Mouse (Mus musculus) forebrain, embryonic 10.5 days (tissue): Measurements from ENCODE around the gene Panx1. TPM values are rescaled to one million over a fixed set of nuclear protein-coding genes. Genes with fewer than 3 reads are reported as not detected.
A peak's percentile ranks its signal among the peaks of the same experiment; 100 is the strongest.

Source experiments
- DNase-seq: peaks from one replicate; pipeline ENCODE4 v3.0.0-alpha.2; 2017; ENCODE audit warnings: low spot score; ENCODE audit errors: extremely low spot score
- H3K27ac ChIP-seq: fragments of 300-500 bp; sonication (generic); 2 replicates; pipeline ENCODE4 v1.5.1; 2016; ENCODE audit warnings: mild to moderate bottlenecking
- H3K27me3 ChIP-seq: fragments of 300-500 bp; sonication (generic); 2 replicates; pipeline ENCODE4 v1.6.1; 2016; ENCODE audit warnings: mild to moderate bottlenecking; ENCODE audit not compliant: poor library complexity, severe bottlenecking
- H3K36me3 ChIP-seq: fragments of 300-500 bp; sonication (generic); replicated peaks from 2 replicates; pipeline ENCODE4 v1.6.1; 2016; ENCODE audit warnings: mild to moderate bottlenecking, moderate library complexity
- H3K4me1 ChIP-seq: fragments of 300-500 bp; sonication (generic); 2 replicates; pipeline ENCODE4 v1.6.1; 2016
- H3K4me3 ChIP-seq: fragments of 300-500 bp; sonication (generic); 2 replicates; pipeline ENCODE4 v1.5.1; 2016; ENCODE audit warnings: mild to moderate bottlenecking, moderate library complexity
- H3K9me3 ChIP-seq: fragments of 300-500 bp; sonication (generic); 2 replicates; pipeline ENCODE4 v1.6.1; 2016; ENCODE audit warnings: mild to moderate bottlenecking, moderate library complexity
- WGBS: fragments of 180-500 bp; shearing (Covaris S2); methylation state at CpG from one replicate; pipeline ENCODE4 v1.1.7; 2016; 5-methylcytosine and 5-hydroxymethylcytosine counted together
- polyA plus RNA-seq: library from polyadenylated mRNA; unstranded; fragments of >200 nt; fragmentation: Nextera tagmentation; extraction: Ambion mirVana; gene quantifications from 2 replicates; pipeline ENCODE4 v1.2.1, GENCODE M21; 2016

Panx1 gene
- polyA plus RNA-seq, 1 experiment from 2014 or later = 68.8 TPM

GRCm38 (mm10) chr9:15036807-15037206 is 8.5 kb downstream of the Panx1 start:
- Histone ChIP-seq H3K36me3 (peaks cover 41% of the 10 kb centered on the region), H3K9me3 (no peaks in the 10 kb centered on the region; the same call in 1 of the 2 replicates), H3K27ac (no peak overlapping the region), H3K4me3 (no peak overlapping the region), H3K4me1 (peaks cover 12% of the 10 kb centered on the region), H3K27me3 (no peaks in the 10 kb centered on the region)
- 60% methylated on average over 4 of the region's 4 CpGs for WGBS
- no peak for DNase-seq

GRCm38 (mm10) chr9:15036405-15036804 is 8.9 kb downstream of the Panx1 start:
- WGBS = 93% methylated on average over 2 of the region's 2 CpGs
- Histone ChIP-seq H3K4me1 (peaks cover 12% of the 10 kb centered on the region), H3K27me3 (no peaks in the 10 kb centered on the region), H3K4me3 (no peak overlapping the region), H3K9me3 (no peaks in the 10 kb centered on the region; the same call in 1 of the 2 replicates), H3K36me3 (peaks cover 41% of the 10 kb centered on the region), H3K27ac (no peak overlapping the region)
- no peak for DNase-seq

- no peak for DNase-seq
- WGBS = 94% methylated on average over 7 of the region's 7 CpGs
- no peak overlapping the region for H3K27ac ChIP-seq
- H3K4me1 ChIP-seq = peaks cover 12% of the 10 kb centered on the region
- no peaks in the 10 kb centered on the region; the same call in 1 of the 2 replicates for H3K9me3 ChIP-seq
- no peaks in the 10 kb centered on the region for H3K27me3 ChIP-seq
- no peak overlapping the region for H3K4me3 ChIP-seq
- peaks cover 40% of the 10 kb centered on the region for H3K36me3 ChIP-seq
Measured at GRCm38 (mm10) chr9:15035979-15036378, 9.3 kb downstream of the Panx1 start.

- Histone ChIP-seq H3K9me3 (no peaks in the 10 kb centered on the region; the same call in 1 of the 2 replicates), H3K27me3 (no peaks in the 10 kb centered on the region), H3K4me1 (peaks cover 12% of the 10 kb centered on the region), H3K4me3 (no peak overlapping the region), H3K36me3 (peaks cover 35% of the 10 kb centered on the region), H3K27ac (no peak overlapping the region)
- 90% methylated on average over 7 of the region's 7 CpGs for WGBS
- no peak for DNase-seq
Measured at GRCm38 (mm10) chr9:15034546-15035273, 10.6 kb downstream of the Panx1 start.

- Histone ChIP-seq H3K27ac (no peak overlapping the region), H3K4me3 (no peak overlapping the region), H3K27me3 (no peaks in the 10 kb centered on the region), H3K36me3 (peaks cover 30% of the 10 kb centered on the region), H3K4me1 (peaks cover 19% of the 10 kb centered on the region), H3K9me3 (no peaks in the 10 kb centered on the region; the same call in 1 of the 2 replicates)
- WGBS = 75% methylated on average over 5 of the region's 5 CpGs
- no peak for DNase-seq
Measured at GRCm38 (mm10) chr9:15033568-15034160, 11.6 kb downstream of the Panx1 start.

GRCm38 (mm10) chr9:15032797-15033196 is 12.5 kb downstream of the Panx1 start:
- WGBS = 85% methylated on average over 4 of the region's 4 CpGs
- no peaks in the 10 kb centered on the region for H3K27me3 ChIP-seq
- no peak for DNase-seq
- peaks cover 26% of the 10 kb centered on the region for H3K36me3 ChIP-seq
- H3K4me1 ChIP-seq = peaks cover 19% of the 10 kb centered on the region
- H3K4me3 ChIP-seq = no peak overlapping the region
- no peak overlapping the region for H3K27ac ChIP-seq
- no peaks in the 10 kb centered on the region; the same call in 1 of the 2 replicates for H3K9me3 ChIP-seq

GRCm38 (mm10) chr9:15030771-15031170 is 14.5 kb downstream of the Panx1 start:
- no peak overlapping the region for H3K4me3 ChIP-seq
- DNase-seq = no peak
- H3K4me1 ChIP-seq = peaks cover 8% of the 10 kb centered on the region; the same call in 1 of the 2 replicates
- no peak overlapping the region for H3K27ac ChIP-seq
- peaks cover 9% of the 10 kb centered on the region; the same call in 1 of the 2 replicates for H3K9me3 ChIP-seq
- H3K36me3 ChIP-seq = peaks cover 42% of the 10 kb centered on the region
- H3K27me3 ChIP-seq = no peaks in the 10 kb centered on the region
- 91% methylated on average over 8 of the region's 8 CpGs for WGBS

- peak; percentile 31 for DNase-seq
- Histone ChIP-seq H3K27me3 (no peaks in the 10 kb centered on the region), H3K4me1 (peaks cover 8% of the 10 kb centered on the region; the same call in 1 of the 2 replicates), H3K36me3 (peaks cover 46% of the 10 kb centered on the region), H3K9me3 (peaks cover 9% of the 10 kb centered on the region; the same call in 1 of the 2 replicates), H3K4me3 (no peak overlapping the region), H3K27ac (no peak overlapping the region)
- 59% methylated on average over 5 of the region's 5 CpGs for WGBS
Measured at GRCm38 (mm10) chr9:15029025-15029727, 16.1 kb downstream of the Panx1 start.

- Histone ChIP-seq H3K4me3 (no peak overlapping the region), H3K27me3 (no peaks in the 10 kb centered on the region), H3K27ac (no peak overlapping the region), H3K36me3 (peaks cover 43% of the 10 kb centered on the region), H3K9me3 (peaks cover 9% of the 10 kb centered on the region; the same call in 1 of the 2 replicates), H3K4me1 (peaks cover 8% of the 10 kb centered on the region; the same call in 1 of the 2 replicates)
- 67% methylated on average over 3 of the region's 3 CpGs for WGBS
- no peak for DNase-seq
Measured at GRCm38 (mm10) chr9:15027725-15028124, 17.6 kb downstream of the Panx1 start.

- no peaks in the 10 kb centered on the region for H3K4me1 ChIP-seq
- no peak overlapping the region for H3K27ac ChIP-seq
- no peak for DNase-seq
- H3K9me3 ChIP-seq = peaks cover 9% of the 10 kb centered on the region; the same call in 1 of the 2 replicates
- peaks cover 62% of the 10 kb centered on the region for H3K36me3 ChIP-seq
- WGBS = 100% methylated on average over 1 of the region's 1 CpGs
- H3K27me3 ChIP-seq = no peaks in the 10 kb centered on the region
- H3K4me3 ChIP-seq = no peak overlapping the region
Measured at GRCm38 (mm10) chr9:15023049-15023448, 22.2 kb downstream of the Panx1 start.

GRCm38 (mm10) chr9:15021156-15021555 is 24.1 kb downstream of the Panx1 start:
- H3K4me1 ChIP-seq = no peaks in the 10 kb centered on the region
- 83% methylated on average over 9 of the region's 9 CpGs for WGBS
- DNase-seq = no peak
- peaks cover 64% of the 10 kb centered on the region for H3K36me3 ChIP-seq
- peaks cover 3% of the 10 kb centered on the region; the same call in 1 of the 2 replicates for H3K9me3 ChIP-seq
- no peak overlapping the region for H3K4me3 ChIP-seq
- no peak overlapping the region for H3K27ac ChIP-seq
- H3K27me3 ChIP-seq = no peaks in the 10 kb centered on the region

- DNase-seq = no peak
- H3K36me3 ChIP-seq = peaks cover 60% of the 10 kb centered on the region
- 91% methylated on average over 5 of the region's 5 CpGs for WGBS
- no peaks in the 10 kb centered on the region for H3K9me3 ChIP-seq
- no peak overlapping the region for H3K4me3 ChIP-seq
- H3K27ac ChIP-seq = no peak overlapping the region
- no peaks in the 10 kb centered on the region for H3K4me1 ChIP-seq
- no peaks in the 10 kb centered on the region for H3K27me3 ChIP-seq
Measured at GRCm38 (mm10) chr9:15020561-15021080, 24.7 kb downstream of the Panx1 start.
